Mouse (Mus musculus) erythroid progenitor cell, adult 5-6 weeks (primary cell): ENCODE results near the gene Btg4. TPM values are rescaled to one million over a fixed set of nuclear protein-coding genes. Genes with fewer than 3 reads are reported as not detected.
"Not testable (repeated sequence)": the region's sequence is repeated elsewhere in the genome, so short reads cannot be mapped to it uniquely, and the experiment has no call there.

Experiments used
- ATAC-seq: replicated peaks from 2 replicates; pipeline ENCODE4 v1.8.0; 2016; ENCODE audit warnings: moderate number of reproducible peaks, mild to moderate bottlenecking, moderate TSS enrichment, inconsistent platforms; ENCODE audit not compliant: poor library complexity, low FRiP score, severe bottlenecking
- total RNA-seq, 2 experiments: library from RNA; stranded (forward) in 1 of 2; stranded (reverse) in 1 of 2; fragments of 150-400 nt in 1 of 2; fragments of 186-747, 209-891 nt in 1 of 2; gene quantifications; 2 replicates each; pipeline versions ENCODE4 v1.2.3 to v1.2.4; 2015 to 2017; ENCODE audit warnings: low replicate concordance in 2 of 2

Btg4 gene
- total RNA-seq, 2 experiments from 2014 or later: not detected

DNA sequence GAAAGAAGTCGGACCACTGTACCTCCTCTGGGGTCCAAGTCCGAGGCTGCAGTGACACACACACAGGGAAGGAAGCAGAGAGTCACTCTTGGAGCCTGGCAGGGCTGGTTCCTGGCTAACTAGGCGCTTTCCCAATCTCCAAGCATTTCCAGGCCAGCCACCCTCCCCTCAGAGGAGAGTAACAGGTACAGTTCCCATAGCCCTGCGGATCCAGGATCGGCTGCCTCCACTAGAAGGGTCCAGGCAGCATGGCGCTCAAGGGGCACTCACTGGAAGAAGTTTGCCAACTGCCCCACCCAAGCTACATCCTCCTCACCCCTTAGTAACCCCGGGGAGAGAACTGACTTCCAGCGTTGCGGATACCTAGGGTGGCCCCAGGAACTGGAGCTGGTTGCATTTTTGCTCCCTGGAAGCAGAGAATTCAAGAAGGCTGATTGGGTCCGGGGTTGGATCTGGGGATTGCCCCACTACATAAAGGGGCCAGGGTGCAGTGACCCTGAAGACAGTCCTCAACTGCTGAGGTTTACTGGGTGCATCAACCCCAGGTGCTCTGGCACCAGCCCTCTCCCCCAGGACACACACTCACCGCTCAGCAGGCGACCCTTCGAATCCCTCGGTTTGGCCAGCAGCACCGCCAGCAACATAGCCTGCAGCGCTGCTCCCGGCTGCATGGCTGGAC lies 15.7 kb downstream of the Btg4 start:
- no peak for ATAC-seq

DNA sequence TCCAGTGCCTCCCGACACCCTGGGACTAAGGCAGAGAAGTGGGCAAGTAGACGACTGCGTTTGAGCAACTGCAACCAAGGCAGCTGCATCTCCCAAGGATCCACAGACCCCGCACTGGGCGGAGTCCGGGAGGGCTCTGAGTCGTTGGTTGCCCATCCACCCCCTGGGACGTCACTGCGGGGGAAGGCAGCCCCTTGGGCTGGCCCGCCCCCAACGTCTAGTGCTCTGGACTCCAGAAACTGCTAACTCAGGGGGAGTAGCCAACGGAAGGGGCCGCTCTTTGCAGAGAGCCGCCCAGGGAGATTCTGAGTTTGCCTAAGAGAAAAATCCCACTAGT lies 16.2 kb downstream of the Btg4 start, which contains the start of gene Layn:
Gene Layn, minus strand, starts transcription at position 116 of the 337 bp plus-strand sequence.
- ATAC-seq: 0 out of 2 replicates have a peak, but pooled peaks have one; percentile 30

DNA sequence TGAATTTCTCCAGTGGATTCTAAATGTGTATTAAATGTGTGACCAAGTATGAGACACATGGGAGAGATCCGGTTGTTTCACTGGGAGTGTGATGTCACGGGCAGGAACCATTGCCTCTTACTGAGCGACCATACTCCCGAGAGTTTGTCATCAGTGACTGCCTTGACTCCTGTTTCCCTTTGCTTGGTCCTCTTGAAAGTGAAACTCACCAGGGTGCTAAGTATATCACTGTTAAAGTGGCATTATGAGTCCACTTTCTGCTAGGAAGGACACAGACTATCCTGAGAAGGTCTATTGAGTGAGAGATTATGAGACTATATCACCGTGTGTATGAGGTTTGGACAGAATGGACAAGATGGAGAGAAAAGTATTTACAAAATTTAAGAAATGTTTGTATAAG lies 20.9 kb downstream of the Btg4 start:
- ATAC-seq: no peak

DNA sequence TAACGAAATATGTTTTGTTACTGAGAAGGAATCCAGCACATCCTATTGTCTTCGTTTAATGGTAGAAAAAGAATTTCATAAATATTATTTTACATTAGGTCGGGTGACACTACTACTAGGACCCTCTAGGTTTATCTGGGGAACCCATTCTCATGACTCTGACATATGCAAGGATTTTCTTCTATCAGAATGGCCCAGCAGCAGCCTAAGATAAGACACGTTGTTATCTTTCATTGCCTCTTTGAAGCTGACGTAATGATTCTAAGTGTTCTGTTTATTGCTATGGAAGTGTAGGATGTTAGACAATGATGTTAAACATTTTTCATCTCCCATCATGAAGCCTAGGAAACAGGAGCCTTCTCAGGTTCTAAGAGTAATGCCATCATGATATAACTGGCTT lies 33.0 kb downstream of the Btg4 start:
- ATAC-seq: no peak

DNA sequence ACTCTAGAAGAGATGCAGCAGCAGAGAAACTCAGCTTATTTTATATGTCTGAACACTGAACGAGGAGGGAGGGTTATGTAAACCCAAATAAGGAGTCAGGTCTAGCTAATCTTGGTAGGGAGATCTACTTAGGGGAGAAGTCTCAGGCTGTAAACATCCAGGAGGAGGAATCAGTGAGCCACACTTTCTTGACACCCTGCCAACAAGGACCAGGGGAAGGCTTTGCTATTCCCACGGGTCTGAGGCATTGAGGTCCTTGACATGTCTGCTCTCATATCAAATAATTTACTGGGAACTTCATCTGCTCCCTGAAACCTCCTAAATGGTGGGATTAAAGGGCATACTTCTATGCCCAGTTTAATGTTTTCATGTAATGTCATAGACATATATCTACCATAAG lies 35.6 kb downstream of the Btg4 start:
- no peak for ATAC-seq

DNA sequence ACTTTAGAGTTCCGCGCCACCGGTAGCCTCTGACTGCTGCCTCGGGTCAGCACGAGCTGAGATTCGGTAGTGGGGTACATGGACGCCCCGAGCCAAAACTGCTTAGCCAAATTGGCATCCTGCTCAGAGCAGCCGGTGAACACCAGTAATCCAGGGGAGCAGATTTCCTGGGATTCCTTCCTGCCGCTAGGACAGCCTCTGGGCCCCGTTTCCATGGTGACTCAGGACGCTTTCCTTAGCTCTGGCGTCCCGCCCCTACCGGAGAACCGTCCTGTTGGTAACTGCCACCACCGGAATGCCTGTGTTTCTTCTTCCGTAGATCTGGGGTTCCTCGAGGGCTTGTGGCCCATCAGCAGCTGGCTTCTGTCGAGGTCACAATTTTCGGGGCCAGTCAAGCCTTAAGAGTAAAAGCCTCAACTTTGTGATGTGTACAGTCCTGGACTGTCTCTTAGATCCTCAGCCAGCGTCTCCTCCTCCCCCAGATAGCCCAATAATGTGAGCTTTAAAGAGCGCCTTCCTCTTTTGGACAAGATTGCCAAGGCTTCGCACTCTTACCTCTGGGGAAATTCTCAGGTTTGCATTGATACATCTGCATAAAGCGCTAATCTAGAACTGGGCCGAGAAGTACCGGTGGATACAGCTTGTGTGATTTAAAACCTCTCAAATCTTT lies 41.2 kb downstream of the Btg4 start, which contains the start of gene 4833427G06Rik:
Gene 4833427G06Rik, minus strand, starts transcription at position 323 of the 670 bp plus-strand sequence.
- ATAC-seq: 0 out of 2 replicates have a peak, but pooled peaks have one; percentile 25

DNA sequence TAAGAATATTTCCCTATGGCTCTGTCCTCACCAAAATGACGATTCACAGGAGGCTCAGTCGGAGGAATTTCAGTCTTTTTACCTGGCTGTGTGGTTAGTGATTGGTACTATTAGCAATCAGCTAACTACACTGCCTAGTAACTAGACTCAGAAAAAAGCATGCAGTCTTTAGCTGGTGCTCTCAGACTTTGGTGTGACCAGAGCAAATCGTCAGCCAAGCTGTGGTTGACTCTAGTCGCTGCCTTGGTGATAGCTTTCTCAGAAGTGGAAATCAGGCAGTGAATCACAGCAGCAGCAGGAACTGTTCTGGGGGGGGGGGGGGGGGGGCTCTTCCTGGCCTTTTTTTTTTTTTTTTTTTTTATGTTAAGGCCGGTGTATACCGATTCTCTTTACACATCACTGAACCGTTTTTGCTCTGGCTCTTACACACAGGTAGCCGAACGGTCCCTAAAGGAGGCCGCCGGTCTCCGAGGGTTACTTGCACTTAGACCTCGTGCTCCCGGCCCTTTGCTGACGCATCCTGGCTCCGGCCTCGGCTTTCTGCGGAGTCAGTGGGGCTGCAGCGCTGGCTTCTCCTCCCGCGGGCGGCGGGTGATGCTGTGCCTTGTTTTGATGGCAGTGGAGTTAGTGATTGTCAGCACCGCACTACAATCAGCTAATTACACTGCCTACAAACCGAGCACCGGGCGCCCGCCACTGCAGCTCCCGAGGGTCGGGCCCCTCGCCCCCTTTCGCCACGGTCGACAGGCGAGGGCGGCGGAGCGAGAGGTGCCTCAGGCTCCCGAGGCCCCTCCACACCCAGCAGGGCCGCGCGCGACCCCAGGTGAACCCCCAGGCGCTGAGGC lies 42.5 kb downstream of the Btg4 start:
- ATAC-seq: no peak

DNA sequence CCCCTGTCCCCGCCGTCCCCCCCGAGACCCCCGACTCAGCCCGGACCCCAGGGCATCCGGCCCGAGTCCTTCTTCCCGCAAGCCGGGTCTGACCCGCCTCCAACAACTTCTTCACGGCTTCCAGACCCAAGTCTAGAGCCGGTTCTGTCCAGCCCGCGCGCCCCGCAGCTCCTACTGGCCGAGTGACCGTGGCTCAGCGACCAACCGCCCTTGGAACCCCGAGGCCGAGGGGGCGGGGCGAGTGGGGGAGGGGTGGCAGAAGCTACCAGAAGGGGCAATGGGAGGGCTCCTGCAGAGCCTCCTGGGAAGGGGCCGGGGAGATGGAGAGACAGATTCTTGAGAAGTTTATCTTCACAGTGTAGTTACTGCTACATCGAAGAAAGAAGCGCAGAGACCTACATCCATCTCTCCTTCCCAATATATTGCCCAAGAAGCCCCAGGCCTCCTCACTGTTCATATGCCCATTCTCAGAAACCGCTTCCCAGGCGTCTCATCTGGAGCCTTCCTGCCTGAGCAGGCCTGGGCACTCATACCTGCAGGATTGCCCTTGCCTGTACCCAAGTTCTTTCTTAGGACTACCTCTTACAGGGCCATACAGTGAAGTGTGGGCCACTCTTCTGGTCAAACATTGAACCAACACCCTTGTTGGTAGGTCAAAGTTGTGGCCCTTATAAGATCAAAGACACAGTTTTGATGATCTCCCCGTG lies 43.3 kb downstream of the Btg4 start:
- ATAC-seq: no peak

DNA sequence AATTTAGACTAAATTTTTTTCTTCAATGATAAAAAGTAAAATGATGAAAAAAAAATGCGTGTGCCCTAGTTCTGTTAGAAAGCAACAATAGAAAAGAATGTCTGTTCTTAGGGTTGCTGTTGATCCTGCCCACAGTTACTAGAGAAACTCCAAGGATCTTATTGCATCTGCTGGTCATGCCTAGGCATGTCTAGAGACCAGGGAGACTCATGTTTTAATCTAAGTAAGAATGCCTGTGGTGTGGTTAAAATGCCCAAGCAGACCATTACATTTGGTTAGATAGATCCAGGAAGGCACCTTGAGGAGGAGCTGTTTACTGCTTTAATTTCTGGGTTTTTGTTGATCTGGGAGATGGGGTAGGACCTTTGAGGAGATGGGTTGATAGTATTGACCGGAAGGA lies 45.0 kb downstream of the Btg4 start:
- no peak for ATAC-seq

DNA sequence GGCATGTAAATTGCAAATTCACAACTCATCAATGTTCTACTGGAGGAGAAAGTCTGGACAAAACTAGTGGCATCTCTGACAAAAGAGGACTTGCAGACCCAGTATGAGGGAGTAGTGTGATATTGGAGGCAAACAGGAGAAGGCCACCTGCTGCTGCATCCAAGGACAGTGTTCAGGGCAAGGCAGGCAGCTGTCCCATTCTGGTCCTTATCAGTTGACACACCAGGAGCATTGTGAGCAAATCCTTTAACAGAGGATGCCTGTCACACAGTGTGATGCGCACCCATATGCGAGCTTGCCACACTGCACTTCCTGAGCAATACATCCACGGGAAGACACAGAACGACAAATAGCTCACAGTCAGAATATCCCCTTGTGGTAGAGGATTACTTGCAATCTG lies 54.1 kb downstream of the Btg4 start:
- ATAC-seq: no peak

DNA sequence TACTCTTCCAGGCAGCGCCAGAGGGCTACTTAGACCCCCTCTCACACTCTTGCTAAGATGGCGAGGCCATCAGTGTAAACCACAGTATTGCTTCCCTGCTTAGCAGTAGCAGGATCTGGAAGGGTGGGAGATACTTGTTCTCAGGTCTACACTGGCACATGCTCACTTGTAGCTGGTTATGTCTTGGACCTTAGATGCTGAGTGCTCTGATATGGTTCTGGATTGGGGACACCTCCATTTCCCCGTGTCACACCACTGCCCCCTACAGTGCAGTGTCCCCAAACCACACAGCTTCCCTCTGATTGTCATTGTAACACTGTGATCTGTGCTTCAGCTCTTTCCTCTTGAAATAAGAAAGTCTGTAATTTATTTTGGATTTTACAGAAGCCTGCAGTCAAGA lies 76.3 kb downstream of the Btg4 start:
- no peak for ATAC-seq

DNA sequence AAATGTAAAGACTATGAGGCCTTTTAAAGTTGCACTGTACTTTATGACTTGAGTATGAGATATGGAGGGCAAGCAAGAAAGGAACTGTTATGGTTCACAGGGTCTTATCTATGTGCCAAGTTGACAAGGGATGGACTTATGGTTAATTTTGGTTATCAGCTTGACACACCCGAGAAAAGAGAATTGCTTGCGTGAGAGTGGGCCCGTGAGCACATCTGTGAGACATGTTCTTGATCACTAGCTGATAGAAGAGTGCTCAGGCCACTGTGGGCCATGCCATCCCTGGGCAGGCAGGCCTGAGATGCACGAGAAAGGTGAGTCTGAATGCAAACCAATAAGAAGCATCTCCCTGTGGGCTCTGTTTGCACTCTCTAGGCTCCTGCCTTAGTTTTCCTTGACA lies 76.7 kb downstream of the Btg4 start:
- ATAC-seq: no peak

DNA sequence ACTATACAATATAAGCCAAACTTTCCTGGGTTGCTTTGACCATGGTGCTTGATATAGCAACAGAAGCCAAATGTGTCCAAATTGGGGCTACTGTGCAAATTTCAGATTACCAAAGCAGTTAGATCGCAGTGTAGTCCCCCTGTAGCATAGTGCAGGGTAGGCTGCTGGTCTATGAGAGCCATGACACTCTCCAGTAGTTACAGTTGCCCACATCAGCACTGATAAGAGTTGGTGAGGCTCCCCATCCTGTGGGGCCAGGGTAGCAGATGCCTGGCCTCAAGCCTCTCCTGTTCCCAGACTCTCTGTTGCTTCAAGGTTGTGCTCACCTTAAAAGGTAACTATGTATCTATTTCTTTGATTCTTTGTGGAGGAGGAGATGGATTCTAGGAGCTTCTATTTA lies 77.1 kb downstream of the Btg4 start:
- ATAC-seq: no peak

DNA sequence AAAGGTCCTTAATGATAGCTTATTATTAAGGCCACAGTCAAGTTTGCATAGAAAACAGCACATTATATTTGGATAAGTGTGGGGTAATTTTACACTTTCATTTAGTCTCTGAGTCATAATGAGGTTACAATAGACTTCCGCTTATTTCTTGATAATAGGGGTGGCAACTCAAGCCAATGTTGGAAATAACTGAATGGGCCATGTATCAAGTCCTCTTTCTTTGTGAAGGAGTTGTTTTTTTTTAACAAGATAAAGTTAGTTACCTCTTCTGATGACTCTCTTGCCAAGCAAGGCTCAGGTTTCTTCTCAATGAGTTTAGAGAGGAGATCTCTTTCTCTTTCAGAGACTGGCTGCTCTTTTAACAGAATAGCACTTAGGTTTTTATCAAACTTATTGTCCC lies 77.6 kb downstream of the Btg4 start:
- no peak for ATAC-seq

DNA sequence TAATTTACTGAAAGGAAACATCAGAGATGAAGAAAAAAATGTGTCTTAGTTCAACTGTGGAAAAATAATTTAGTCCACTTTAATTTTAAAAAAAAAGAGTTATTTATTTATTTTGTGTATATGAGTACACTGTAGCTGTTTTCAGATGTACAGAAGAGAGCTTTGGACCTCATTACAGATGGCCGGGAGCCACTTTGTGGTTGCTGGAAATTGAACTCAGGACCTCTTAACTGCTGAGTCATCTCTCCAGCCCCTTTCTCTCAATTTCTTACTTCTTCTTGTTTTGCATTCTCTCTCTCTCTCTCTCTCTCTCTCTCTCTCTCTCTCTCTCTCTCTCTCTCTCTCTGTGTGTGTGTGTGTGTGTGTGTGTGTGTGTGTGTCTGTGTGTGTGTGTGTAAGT lies 78.7 kb downstream of the Btg4 start:
- ATAC-seq: not testable (repeated sequence)

DNA sequence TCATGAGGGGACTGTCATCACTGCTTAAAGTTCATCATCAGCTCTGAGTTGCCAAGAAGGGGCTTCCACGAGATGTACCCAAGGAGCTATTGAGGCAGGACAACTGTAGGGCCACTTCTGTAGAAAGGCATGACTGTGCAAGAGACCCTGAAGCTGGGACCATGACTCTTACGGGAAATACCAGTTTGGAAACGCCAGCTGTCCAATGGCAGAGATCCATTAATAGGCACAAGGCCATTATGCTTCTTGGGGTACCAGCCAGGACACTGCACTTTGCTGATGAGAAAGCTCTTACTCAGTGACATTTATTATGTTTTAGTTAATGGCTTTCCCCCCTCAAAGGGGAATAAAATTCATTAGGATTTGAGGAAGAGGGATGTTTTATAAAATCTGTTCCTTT lies 80.0 kb downstream of the Btg4 start:
- ATAC-seq: no peak

DNA sequence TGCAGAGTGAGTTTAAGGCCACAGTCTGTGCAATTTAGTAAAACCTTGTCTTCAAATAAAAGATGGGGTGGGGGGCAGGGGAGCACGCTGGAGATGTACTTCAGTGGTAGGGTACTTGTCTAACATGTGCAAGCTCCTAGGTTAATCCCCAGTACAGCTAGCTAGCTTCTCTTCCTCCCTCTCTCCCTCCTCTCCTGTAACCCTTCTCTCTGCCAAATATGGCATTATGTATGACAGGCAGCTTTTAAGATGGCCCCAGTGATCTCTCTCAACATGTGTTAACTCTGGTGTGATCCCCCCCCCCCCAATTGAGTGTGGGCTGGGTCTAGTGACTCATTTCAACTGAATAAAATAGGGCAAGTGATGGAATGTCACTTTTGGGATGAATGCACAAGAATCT lies 82.7 kb downstream of the Btg4 start:
- no peak for ATAC-seq

DNA sequence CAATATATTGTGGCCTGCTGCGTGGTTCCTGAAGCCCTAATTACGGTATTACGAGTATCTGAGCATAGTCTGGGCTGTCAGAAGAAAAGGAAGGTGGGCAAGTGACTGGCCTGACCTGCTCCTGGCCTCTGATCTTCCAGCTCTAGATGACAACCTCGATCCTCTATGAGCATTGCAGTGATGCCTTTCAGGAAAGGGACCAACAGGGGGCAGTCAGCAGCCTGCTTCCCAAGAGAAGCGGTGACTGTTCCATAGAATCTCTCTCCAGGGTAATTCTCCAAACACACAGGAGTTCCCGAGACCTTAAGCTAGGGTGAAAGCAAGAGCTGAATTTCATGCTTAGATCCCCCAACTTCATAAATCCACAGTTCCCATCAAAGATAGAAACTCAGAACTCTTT lies 83.5 kb downstream of the Btg4 start:
- no peak for ATAC-seq

DNA sequence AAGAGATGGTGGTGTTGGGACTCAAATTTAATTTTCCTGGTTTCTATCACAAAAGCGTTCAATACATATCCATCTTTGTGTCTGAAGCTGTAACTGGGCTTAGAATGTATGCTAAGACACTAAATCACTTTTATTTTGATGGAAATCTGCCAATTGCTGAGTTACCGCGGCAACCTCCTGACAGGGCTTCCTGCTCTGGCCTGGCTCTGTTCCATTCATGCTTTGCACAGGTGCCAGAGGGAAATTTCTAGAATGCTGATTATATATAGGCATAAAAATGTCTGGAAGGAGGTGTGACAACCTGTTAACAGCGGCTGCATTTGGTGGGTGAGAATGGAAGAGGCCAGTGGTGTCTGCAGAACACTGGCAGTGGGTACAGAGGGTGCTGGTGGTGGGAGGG lies 85.8 kb downstream of the Btg4 start:
- no peak for ATAC-seq

DNA sequence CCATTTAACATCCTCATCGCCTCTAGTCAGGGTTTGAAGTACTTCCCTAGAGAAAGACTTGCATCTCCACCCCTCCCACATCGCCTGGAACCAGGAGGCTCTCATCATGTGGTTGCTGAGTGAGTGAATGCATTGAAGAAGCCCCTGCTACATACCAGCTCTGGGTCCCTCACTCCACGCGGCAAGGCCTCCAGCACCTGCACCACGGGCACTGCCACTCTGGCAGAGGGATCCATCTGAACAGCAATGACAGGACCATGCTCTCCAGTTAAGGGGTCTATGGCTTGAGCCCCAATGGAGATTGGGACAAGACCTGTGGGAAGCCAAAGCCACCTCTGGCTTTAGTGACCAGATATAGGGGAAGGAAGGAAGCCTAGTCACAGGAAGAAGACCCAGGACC lies 86.6 kb downstream of the Btg4 start:
- ATAC-seq: no peak
